Mouse (Mus musculus) stomach, postnatal 0 days (tissue): ENCODE data around the gene Zfp292. TPM values are rescaled to one million over a fixed set of nuclear protein-coding genes. Genes with fewer than 3 reads are reported as not detected.

Experiments used
- ATAC-seq: fragments of 200-750 bp; cut with Nextera tagmentation; 2 replicates; pipeline ENCODE4 v1.8.0; 2017; ENCODE audit not compliant: low FRiP score, low TSS enrichment
- DNase-seq: peaks from one replicate; pipeline ENCODE4 v3.0.0-alpha.2; 2016; ENCODE audit warnings: low spot score
- H3K27ac ChIP-seq: fragments of 300-500 bp; sonication (generic); replicated peaks from 2 replicates; pipeline ENCODE4 v1.5.1; 2014; ENCODE audit warnings: mild to moderate bottlenecking, control low read depth
- H3K27me3 ChIP-seq: fragments of 300-500 bp; sonication (generic); 2 replicates; pipeline ENCODE4 v1.6.1; 2014; ENCODE audit warnings: low read length; ENCODE audit not compliant: control insufficient read depth, insufficient read depth
- H3K36me3 ChIP-seq: fragments of 300-500 bp; sonication (generic); 2 replicates; pipeline ENCODE4 v1.6.1; 2014; ENCODE audit warnings: low read length, mixed read lengths; ENCODE audit not compliant: control insufficient read depth, insufficient read depth
- H3K4me1 ChIP-seq: fragments of 300-500 bp; sonication (generic); replicated peaks from 2 replicates; pipeline ENCODE4 v1.6.1; 2014; ENCODE audit warnings: antibody characterized with exemption; ENCODE audit not compliant: control insufficient read depth, insufficient read depth
- H3K4me2 ChIP-seq: fragments of 300-500 bp; sonication (generic); replicated peaks from 2 replicates; pipeline ENCODE4 v1.6.1; 2014; ENCODE audit warnings: low read depth, mild to moderate bottlenecking, control low read depth, moderate library complexity
- H3K4me3 ChIP-seq: fragments of 300-500 bp; sonication (generic); 2 replicates; pipeline ENCODE4 v1.5.1; 2014; ENCODE audit warnings: low read depth, low read length, control low read depth
- H3K9ac ChIP-seq: fragments of 300-500 bp; sonication (generic); 2 replicates; pipeline ENCODE4 v1.6.1; 2014; ENCODE audit warnings: mild to moderate bottlenecking, low read length, control low read depth, mixed read lengths
- H3K9me3 ChIP-seq: fragments of 300-500 bp; sonication (generic); 2 replicates; pipeline ENCODE4 v1.6.1; 2016; ENCODE audit warnings: low read length; ENCODE audit not compliant: control insufficient read depth
- CTCF ChIP-seq: IDR thresholded peaks from 2 replicates; pipeline ENCODE4 v1.5.1; 2016; ENCODE audit warnings: antibody characterized with exemption, low read depth, mild to moderate bottlenecking, moderate library complexity
- EP300 ChIP-seq: optimal IDR thresholded peaks from 2 replicates; pipeline ENCODE3; 2016; ENCODE audit warnings: antibody characterized with exemption
- WGBS: fragments of 180-500 bp; shearing (Covaris S2); extraction: QIAGEN DNeasy Blood & Tissue Kit; methylation state at CpG from one replicate; pipeline ENCODE4 v1.1.7; 2014; 5-methylcytosine and 5-hydroxymethylcytosine counted together
- polyA plus RNA-seq: library from polyadenylated mRNA; unstranded; fragments of >200 nt; fragmentation: Nextera tagmentation; extraction: Ambion mirVana; gene quantifications from 2 replicates; pipeline ENCODE4 v1.2.1, GENCODE M21; 2015

The Zfp292 gene
- polyA plus RNA-seq, 1 experiment from 2014 or later: 5.6 TPM

- no peaks in the 10 kb centered on the region for H3K36me3 ChIP-seq
- 50% methylated on average over 9 of the region's 9 CpGs for WGBS
- H3K4me3 ChIP-seq: no peak overlapping the region
- no peaks in the 10 kb centered on the region for H3K9me3 ChIP-seq
- ATAC-seq: no peak
- no peak for TF ChIP-seq EP300
- H3K9ac ChIP-seq: no peak overlapping the region
- H3K4me2 ChIP-seq: no peak overlapping the region
- H3K27me3 ChIP-seq: no peaks in the 10 kb centered on the region
- no peaks in the 10 kb centered on the region; the same call in 1 of the 2 replicates for H3K4me1 ChIP-seq
- DNase-seq: no peak
- no peak overlapping the region for H3K27ac ChIP-seq
These were observed 17.4 kb upstream of the Zfp292 start for GRCm38 (mm10) chr4:34900155-34900554.

GRCm38 (mm10) chr4:34899322-34899721 is 16.6 kb upstream of the Zfp292 start:
- Histone ChIP-seq H3K36me3 (no peaks in the 10 kb centered on the region), H3K4me3 (no peak overlapping the region), H3K9ac (no peak overlapping the region), H3K9me3 (no peaks in the 10 kb centered on the region), H3K4me2 (no peak overlapping the region), H3K27me3 (no peaks in the 10 kb centered on the region), H3K4me1 (no peaks in the 10 kb centered on the region; the same call in 1 of the 2 replicates), H3K27ac (no peak overlapping the region)
- no peak for TF ChIP-seq EP300
- TF ChIP-seq CTCF: no peak
- ATAC-seq: no peak
- 95% methylated on average over 1 of the region's 1 CpGs for WGBS
- DNase-seq: no peak

GRCm38 (mm10) chr4:34898497-34898896 is 15.7 kb upstream of the Zfp292 start:
- Histone ChIP-seq H3K4me3 (no peak overlapping the region), H3K36me3 (no peaks in the 10 kb centered on the region), H3K27me3 (no peaks in the 10 kb centered on the region), H3K4me2 (no peak overlapping the region), H3K4me1 (no peaks in the 10 kb centered on the region; the same call in 1 of the 2 replicates), H3K9ac (no peak overlapping the region), H3K27ac (no peak overlapping the region), H3K9me3 (no peaks in the 10 kb centered on the region)
- TF ChIP-seq EP300 (no peak), CTCF (no peak)
- 70% methylated on average over 2 of the region's 2 CpGs for WGBS
- DNase-seq (no peak), ATAC-seq (no peak)

- Histone ChIP-seq H3K9ac (no peak within 1 kb of the TSS), H3K4me3 (no peak within 1 kb of the TSS), H3K36me3 (no peaks in the 10 kb centered on the region), H3K4me2 (no peak within 1 kb of the TSS), H3K27me3 (no peaks in the 10 kb centered on the region), H3K9me3 (no peaks in the 10 kb centered on the region), H3K4me1 (no peaks in the 10 kb centered on the region), H3K27ac (no peak within 1 kb of the TSS)
- ATAC-seq: no peak
- DNase-seq: no peak
- 69% methylated on average over 1 of the region's 1 CpGs for WGBS
- TF ChIP-seq EP300 (no peak), CTCF (no peak)
These were observed 10.7 kb upstream of the Zfp292 start, which contains the start of gene Cga for GRCm38 (mm10) chr4:34893479-34893878. Cga (plus strand) TSS chr4:34893779.

- H3K27me3 ChIP-seq: no peaks in the 10 kb centered on the region
- no peak overlapping the region for H3K27ac ChIP-seq
- H3K4me1 ChIP-seq: no peaks in the 10 kb centered on the region
- no peak for ATAC-seq
- no peak overlapping the region for H3K4me2 ChIP-seq
- DNase-seq: no peak
- no peaks in the 10 kb centered on the region for H3K9me3 ChIP-seq
- TF ChIP-seq EP300 (no peak), CTCF (no peak)
- no peaks in the 10 kb centered on the region for H3K36me3 ChIP-seq
- no peak overlapping the region for H3K4me3 ChIP-seq
- WGBS: 28% methylated on average over 2 of the region's 2 CpGs
- no peak overlapping the region for H3K9ac ChIP-seq
These were observed 7.0 kb upstream of the Zfp292 start for GRCm38 (mm10) chr4:34889812-34890185.

GRCm38 (mm10) chr4:34889101-34889811 is 6.5 kb upstream of the Zfp292 start:
- no peak for ATAC-seq
- Histone ChIP-seq H3K9me3 (no peaks in the 10 kb centered on the region), H3K4me3 (no peak overlapping the region), H3K27me3 (no peaks in the 10 kb centered on the region), H3K4me2 (no peak overlapping the region), H3K27ac (no peak overlapping the region), H3K4me1 (no peaks in the 10 kb centered on the region), H3K36me3 (no peaks in the 10 kb centered on the region), H3K9ac (no peak overlapping the region)
- no peak for TF ChIP-seq EP300
- no peak for TF ChIP-seq CTCF
- DNase-seq: no peak
- WGBS: 24% methylated on average over 15 of the region's 15 CpGs
